Mouse (Mus musculus) neural tube, embryonic 13.5 days (tissue): ENCODE measurements at regions not wholly inside any gene's neighbourhood (a gene's known extent, or its start where the extent isn't known, plus 50 kb on each side); places are given as distances from the start of the nearest gene placed in this dataset.

Experiments used
- ATAC-seq: fragments of 200-750 bp; cut with Nextera tagmentation; 2 replicates; pipeline ENCODE4 v1.8.0; 2017; ENCODE audit warnings: low read depth, mild to moderate bottlenecking, moderate TSS enrichment, moderate library complexity
- H3K27ac ChIP-seq: fragments of 300-500 bp; sonication (generic); replicated peaks from 2 replicates; pipeline ENCODE4 v1.5.1; 2015; ENCODE audit warnings: moderate library complexity, mild to moderate bottlenecking, inconsistent platforms
- H3K27me3 ChIP-seq: fragments of 300-500 bp; sonication (generic); 2 replicates; pipeline ENCODE4 v1.6.1; 2015; ENCODE audit warnings: mild to moderate bottlenecking, inconsistent platforms
- H3K36me3 ChIP-seq: fragments of 300-500 bp; sonication (generic); 2 replicates; pipeline ENCODE4 v1.6.1; 2015; ENCODE audit warnings: mild to moderate bottlenecking, inconsistent platforms
- H3K4me1 ChIP-seq: fragments of 300-500 bp; sonication (generic); replicated peaks from 2 replicates; pipeline ENCODE4 v1.6.1; 2015; ENCODE audit warnings: inconsistent platforms
- H3K4me2 ChIP-seq: fragments of 300-500 bp; sonication (generic); 2 replicates; pipeline ENCODE4 v1.6.1; 2015; ENCODE audit warnings: inconsistent platforms, mild to moderate bottlenecking, moderate library complexity
- H3K4me3 ChIP-seq: fragments of 300-500 bp; sonication (generic); 2 replicates; pipeline ENCODE4 v1.5.1; 2015; ENCODE audit warnings: mild to moderate bottlenecking, inconsistent platforms
- H3K9ac ChIP-seq: fragments of 300-500 bp; sonication (generic); 2 replicates; pipeline ENCODE4 v1.6.1; 2015; ENCODE audit warnings: moderate library complexity, mild to moderate bottlenecking, inconsistent platforms
- H3K9me3 ChIP-seq: fragments of 300-500 bp; sonication (generic); 2 replicates; pipeline ENCODE4 v1.6.1; 2016; ENCODE audit warnings: inconsistent platforms
- WGBS: fragments of 180-500 bp; shearing (Covaris S2); methylation state at CpG from one replicate; pipeline ENCODE4 v1.1.7; 2015; 5-methylcytosine and 5-hydroxymethylcytosine counted together

DNA sequence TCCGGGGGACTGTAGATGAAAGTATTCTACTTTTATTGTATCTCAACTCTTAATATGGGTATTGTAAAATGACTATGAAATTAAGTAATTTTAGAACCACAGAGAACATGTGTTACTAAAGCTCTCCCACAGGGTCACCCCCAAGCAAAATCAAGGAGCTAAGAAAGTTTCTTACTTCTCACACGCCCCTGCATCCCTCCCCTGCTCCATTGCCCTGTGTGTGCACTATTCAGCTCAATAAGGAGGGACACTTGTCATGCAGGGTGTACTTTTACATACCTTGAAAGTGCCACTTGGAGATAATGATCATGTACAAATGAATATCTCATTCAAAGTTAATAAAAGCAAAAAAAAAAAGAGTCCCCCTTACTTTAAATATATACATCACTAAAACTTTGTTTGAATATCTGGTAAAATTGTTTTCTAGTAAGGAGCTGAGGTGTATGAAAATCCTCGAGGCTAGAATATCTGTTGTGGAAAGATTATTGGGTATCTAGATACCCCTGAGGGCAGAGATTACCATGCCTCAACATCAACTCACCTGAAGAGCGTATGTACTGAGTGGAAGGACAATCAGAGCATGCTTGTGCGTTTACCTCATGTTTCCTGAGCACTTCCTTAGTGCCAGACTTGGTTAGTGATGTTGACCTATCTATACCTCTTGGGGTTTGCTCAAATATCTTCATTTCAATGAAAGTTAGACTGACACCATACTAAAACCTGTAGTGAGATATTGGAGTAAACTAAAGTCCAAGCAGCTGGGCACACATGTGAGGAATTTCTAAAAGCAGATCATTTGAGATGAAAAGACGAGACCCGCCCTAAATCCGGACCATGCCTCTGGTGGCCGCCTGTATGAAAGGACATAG, 120.0 kb downstream of the Usp46 start:
- peaks cover 14% of the 10 kb centered on the region for H3K4me1 ChIP-seq
- H3K9me3 ChIP-seq, result no peaks in the 10 kb centered on the region
- H3K27me3 ChIP-seq, result no peaks in the 10 kb centered on the region
- H3K27ac ChIP-seq, result no peak overlapping the region
- no peak overlapping the region for H3K4me2 ChIP-seq
- no peak overlapping the region for H3K9ac ChIP-seq
- H3K36me3 ChIP-seq, result no peaks in the 10 kb centered on the region
- no peak for ATAC-seq
- H3K4me3 ChIP-seq, result no peak overlapping the region
- 91% methylated on average over 9 of the region's 9 CpGs for WGBS
